Mouse (Mus musculus): ENCODE measurements around the gene Prkag2. TPM values are rescaled to one million over a fixed set of nuclear protein-coding genes. Genes with fewer than 3 reads are reported as not detected.

Gene Prkag2
- total RNA-seq, 4 experiments from 2014 or later: 143 to 198 (median 175) TPM

GRCm38 (mm10) chr5:24928816-24929215, 171.6 kb downstream of the Prkag2 start:
- no peak for DNase-seq (ENCODE audit: low spot score in 2 of 2)

DNA sequence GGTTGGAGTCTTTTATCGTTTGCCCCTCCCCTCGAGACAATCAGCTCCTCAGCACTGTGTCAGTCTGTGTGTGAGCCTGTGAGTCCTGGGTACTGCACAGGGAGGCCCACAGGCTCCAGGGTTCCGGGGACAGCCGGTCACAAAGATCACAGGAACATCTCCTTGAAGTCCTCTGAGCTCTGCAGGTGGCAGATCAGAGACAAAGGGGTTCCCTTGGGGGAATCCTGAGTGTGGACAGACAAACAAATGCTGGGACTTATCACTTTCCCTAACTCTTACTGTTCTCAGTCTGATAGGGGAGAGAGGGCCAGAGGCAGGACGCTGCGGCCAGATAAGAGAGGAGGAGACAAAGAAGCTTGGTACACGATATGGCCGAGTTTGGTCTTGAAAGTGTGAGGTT, 172.7 kb downstream of the Prkag2 start:
- no peak for DNase-seq (ENCODE audit: low spot score in 2 of 2)

GRCm38 (mm10) chr5:24919155-24919554, 181.3 kb downstream of the Prkag2 start:
- no peak for DNase-seq (ENCODE audit: low spot score in 2 of 2)

- no peak for DNase-seq (ENCODE audit: low spot score in 2 of 2)
Observed at GRCm38 (mm10) chr5:24916511-24916910, 183.9 kb downstream of the Prkag2 start.

GRCm38 (mm10) chr5:24915119-24915518, 185.3 kb downstream of the Prkag2 start:
- DNase-seq (ENCODE audit: low spot score in 2 of 2): no peak

GRCm38 (mm10) chr5:24913656-24914055, 186.8 kb downstream of the Prkag2 start:
- no peak for DNase-seq (ENCODE audit: low spot score in 2 of 2)

- no peak for DNase-seq (ENCODE audit: low spot score in 2 of 2)
Observed at GRCm38 (mm10) chr5:24908820-24909716, 191.4 kb downstream of the Prkag2 start.

- DNase-seq (ENCODE audit: low spot score in 2 of 2): peak; percentile 78 to 80
Observed at GRCm38 (mm10) chr5:24908141-24908819, 192.2 kb downstream of the Prkag2 start.

DNA sequence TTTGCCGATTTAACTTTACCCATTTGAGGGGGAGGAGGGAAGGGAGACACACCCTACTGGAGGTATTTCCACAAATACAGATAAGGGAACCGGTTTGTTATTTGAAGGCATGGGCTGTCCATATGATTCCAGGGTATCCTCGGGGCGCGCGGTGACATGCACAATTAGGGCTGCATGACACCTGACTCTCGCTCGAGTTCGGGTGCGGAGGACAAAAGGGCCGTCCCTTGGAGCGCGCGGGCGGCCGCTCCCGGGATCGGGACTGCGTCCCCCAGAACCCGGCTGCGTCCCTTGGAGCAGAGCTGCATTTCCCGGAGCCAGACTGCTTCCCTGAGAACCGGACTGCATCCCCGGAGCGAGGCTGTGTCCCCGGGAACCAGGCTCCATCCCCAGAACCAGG, 192.7 kb downstream of the Prkag2 start:
- no peak for DNase-seq (ENCODE audit: low spot score in 2 of 2)

DNA sequence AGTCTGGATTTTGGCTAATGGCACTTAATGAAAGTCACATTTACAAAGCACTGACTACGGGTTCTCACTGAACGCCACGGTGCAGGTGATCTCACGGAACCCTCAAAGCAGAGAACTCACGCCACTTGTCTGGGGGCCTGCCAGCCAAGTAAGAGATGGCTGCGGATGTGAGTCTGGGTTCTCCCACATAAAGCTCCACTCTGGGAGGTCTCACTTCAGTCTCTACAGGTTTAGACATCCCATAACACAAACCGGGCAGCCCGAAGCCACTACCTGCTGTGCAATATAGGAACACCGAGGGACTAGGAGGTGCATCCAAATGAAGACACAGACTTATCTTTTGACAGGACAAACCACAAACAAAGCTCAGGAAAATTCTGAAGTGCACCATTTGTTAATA, 193.6 kb downstream of the Prkag2 start:
- no peak for DNase-seq (ENCODE audit: low spot score in 2 of 2)

GRCm38 (mm10) chr5:24904941-24905340, 195.5 kb downstream of the Prkag2 start:
- DNase-seq (ENCODE audit: low spot score in 2 of 2): no peak

GRCm38 (mm10) chr5:24904423-24904822, 196.0 kb downstream of the Prkag2 start:
- no peak for DNase-seq (ENCODE audit: low spot score in 2 of 2)

DNA sequence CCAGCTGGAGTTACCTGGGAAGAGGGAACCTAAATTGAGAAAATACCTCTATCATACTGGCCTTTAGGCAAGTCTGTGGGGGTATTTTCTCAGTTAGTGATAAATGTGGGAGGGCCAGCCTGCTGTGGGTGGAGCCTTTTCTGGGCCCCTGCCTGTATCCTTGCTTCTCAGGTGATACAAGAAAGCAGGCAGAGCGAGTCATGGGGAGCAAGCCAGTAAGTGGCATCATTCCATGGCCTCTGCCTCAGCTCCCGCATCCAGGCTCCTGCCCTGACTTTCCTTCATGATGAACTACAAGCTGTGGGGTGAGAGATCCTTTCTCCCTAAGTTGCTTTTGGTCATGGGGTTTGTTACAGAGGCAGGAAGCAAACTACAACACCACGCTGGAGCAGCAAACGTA, 196.4 kb downstream of the Prkag2 start:
- DNase-seq (ENCODE audit: low spot score in 2 of 2): no peak

DNA sequence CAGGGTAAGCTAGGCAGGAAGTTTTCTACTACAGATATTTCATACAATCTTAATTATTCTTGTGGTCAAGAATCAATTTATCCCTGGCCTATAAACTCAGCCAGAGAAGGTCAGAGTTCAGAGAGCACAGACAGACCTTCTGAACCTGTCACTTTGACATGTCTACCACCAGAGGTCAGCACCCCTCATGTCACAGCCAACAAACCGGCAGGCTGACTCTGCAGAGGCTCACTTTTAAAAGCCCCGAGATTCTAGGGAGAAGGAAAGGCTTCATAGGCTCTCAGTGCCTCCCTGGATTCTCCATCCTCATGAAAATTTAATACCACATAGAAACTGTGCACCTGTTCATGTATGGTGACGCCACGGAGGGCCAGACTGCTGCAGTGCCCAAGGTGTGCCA, 197.6 kb downstream of the Prkag2 start:
- no peak for DNase-seq (ENCODE audit: low spot score in 2 of 2)

DNA sequence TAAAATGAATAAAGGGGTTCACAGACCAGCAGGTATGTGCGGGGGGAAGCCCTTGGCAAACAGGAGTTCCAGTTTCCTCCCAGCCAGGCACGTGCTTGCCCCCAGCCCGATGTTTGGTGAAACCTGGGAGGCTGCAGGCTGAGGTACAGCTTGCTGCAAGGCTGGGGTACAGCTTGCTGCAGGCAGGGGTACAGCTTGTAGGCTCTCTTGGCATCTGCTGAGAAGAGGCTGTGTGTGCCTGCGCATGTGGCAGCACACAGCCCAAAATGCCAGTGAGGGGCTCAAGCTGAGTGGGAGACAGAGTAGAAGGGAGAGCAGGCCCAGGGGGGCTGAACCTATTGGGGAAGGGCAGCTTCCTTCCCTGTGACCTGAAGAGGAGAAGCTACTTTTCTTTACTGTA, 204.8 kb downstream of the Prkag2 start:
- DNase-seq (ENCODE audit: low spot score in 2 of 2): no peak

- no peak for DNase-seq (ENCODE audit: low spot score in 2 of 2)
Observed at GRCm38 (mm10) chr5:24894814-24895213, 205.6 kb downstream of the Prkag2 start.

DNA sequence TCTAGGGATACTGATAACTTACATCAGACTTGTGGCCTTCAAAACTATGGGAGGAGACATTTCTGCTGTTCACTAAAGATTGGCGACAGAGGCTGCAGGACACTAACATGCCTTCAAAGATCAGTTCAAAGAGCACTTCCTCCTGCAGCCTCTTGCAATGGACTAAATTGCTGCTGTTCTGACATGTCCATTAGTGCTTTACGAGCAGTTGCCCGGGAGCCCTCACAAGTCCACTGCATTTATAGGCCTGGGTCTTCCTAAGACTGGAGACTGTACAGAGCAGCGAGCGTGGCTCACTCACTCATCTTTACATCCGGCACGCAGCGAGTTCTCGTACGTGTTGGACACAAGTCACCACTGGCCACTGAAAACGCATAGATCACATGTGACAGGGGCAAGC, 208.0 kb downstream of the Prkag2 start:
- DNase-seq (ENCODE audit: low spot score in 2 of 2): no peak

DNA sequence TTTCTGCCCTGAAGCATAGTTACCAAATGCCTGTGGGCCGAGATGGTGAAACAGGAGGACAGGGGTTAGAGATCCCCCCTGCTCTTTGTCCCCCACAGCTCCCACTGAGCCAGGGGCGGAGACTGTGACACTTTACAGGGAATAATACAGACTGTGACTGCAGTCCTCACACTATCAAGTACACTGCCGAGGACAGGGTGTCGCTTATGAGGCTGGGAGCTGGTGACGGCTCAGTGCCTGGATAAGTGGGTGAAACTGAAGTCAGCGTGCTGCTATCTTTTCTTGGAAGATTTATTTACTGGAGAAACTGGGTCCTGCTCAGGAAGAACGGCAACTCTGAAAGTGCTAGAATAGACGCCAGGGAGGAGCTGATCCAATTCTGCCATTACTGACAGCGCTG, 210.6 kb downstream of the Prkag2 start:
- no peak for DNase-seq (ENCODE audit: low spot score in 2 of 2)

DNA sequence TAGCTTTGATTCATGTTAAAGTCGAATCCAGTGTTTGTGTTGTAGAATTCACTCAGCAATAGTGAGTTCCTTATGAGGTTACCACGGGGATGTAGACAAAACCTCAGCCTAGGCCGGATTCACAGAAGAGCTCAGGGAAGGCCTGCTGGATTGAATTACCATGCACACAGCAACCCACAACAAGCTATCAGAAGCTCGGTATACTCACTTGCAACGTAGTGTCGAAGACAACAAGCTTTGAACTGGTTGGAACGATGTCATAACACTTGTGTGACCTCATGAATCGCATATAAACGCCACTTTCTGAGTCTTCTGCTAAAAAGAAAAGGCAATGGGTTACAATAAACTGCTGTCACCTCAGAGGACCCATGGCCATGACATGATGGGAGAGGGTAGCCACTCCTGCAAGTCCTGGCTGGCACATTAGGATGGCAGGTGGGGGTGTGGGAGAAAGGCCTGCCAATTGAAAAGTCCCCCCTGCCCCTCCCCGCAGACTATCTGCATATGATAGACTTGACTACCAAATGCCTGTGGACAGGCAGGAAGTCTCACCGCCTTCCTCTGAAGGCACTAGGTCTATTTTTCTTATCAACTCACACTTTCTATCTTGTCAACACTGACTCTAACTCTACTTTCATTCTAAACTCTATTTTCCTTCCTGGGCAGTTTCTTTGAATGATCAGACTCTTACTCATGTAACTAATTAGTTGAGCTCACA, 211.4 kb downstream of the Prkag2 start:
- no peak for DNase-seq (ENCODE audit: low spot score in 2 of 2)

- DNase-seq (ENCODE audit: low spot score in 2 of 2): no peak
Observed at GRCm38 (mm10) chr5:24887271-24887670, 213.2 kb downstream of the Prkag2 start.

GRCm38 (mm10) chr5:24878713-24879112, 221.7 kb downstream of the Prkag2 start:
- DNase-seq (ENCODE audit: low spot score in 2 of 2): no peak
